Mouse (Mus musculus): ENCODE measurements at regions not wholly inside any gene's neighbourhood (a gene's known extent, or its start where the extent isn't known, plus 50 kb on each side); places are given as distances from the start of the nearest gene placed in this dataset.

DNA sequence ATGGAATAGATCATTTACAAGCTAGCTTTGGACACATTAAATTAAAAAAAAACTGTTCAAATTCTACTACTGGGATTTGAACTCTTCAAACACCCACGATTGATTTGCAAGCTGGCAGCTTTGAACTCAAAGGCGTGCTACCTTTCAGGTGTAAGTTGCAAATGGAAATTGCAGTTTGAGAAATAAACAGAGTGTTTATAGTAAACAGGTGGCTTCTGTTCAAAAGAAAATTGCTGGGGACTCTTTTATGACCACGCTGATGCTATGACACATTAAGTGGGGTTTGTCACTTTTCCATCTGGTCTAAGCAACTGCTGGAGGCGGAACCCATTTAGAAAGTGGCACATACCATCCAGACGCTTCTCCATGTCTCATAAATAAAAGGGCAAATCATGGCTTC, 626.7 kb upstream of the Frg1 start:
- TF ChIP-seq POLR2A (IDR thresholded peaks at IDR 0.05; ENCODE audit: low read depth, low read length): no peak
- no peak for TF ChIP-seq CTCF (IDR thresholded peaks at IDR 0.05; ENCODE audit: borderline replicate concordance, insufficient read depth, low read length)
